ENCODE assay signal across 8 mouse cellular contexts in the genomic region with DNA sequence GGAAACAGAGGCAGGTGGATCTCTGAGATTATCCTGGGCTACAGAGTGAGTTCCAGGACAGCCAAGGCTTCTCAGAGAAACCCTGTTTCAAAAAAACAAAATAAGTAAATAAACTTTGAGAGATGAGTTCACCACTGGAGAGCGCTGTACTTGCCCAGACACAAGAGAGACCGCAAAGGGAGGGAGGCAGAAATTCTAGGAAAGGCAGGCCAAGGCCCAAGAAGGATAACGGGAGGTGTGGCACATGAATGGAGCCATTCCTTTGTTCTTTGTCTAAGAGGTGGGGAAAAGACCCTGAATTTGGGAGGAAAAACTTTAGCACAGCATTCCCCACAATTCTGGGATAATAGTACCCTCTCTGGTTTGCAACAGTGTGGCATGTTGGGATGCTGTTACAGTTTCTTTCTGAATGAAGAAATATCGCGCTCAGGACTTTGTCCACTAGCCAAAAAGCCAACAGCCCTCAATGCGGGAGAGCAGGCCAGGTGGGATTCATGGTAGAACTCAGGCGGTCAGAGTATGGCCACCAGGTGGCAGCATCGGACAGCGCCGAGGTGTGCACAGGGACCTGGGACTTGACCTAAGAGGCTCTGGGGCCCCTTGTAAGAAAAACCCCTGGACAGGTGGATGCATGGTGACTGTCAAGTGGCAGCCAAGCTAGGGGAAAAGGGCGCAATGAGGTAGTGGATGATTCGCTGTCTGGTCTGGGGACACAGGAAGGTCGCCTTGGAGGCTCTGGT. TPM values are rescaled to one million over a fixed set of nuclear protein-coding genes. Genes with fewer than 3 reads are reported as not detected.
DNase-seq lines count a peak whose midpoint lies in the region; TF ChIP-seq lines count a peak whose summit lies in the region.
"Had no signal": no experiment of that assay in that cellular context is flagged by ENCODE, and none has a peak within 500 bp of the region (broad histone marks: within the 10 kb centered on the region; RNA-seq: fewer than 3 reads in every experiment).

No protein-coding gene starts in this region.

- H3K27ac ChIP-seq in ES-E14 (ENCODE audit: insufficient read depth, low read depth, low read length, poor library complexity, severe bottlenecking) = no peak overlapping the region
- H3K27ac ChIP-seq: limb, embryonic 12.5 days had no signal

- in situ Hi-C loops in ES-E14 (cut with MboI; ENCODE audit: low sequenced_read_pairs in 2 of 2, unreplicated experiment in 2 of 2) = no loop called here

- no peaks in the 10 kb centered on the region for H3K9me3 ChIP-seq in ES-E14 (ENCODE audit: control insufficient read depth, insufficient read depth, low read depth, low read length)
- H3K9me3 ChIP-seq: limb, embryonic 12.5 days had no signal

- H3K4me3 ChIP-seq in ES-E14 (ENCODE audit: insufficient read depth in 1 of 2, low read depth in 1 of 2, low read length in 2 of 2, poor library complexity in 1 of 2, severe bottlenecking in 1 of 2) = no peak overlapping the region
- H3K4me3 ChIP-seq: limb, embryonic 12.5 days had no signal

- peak; percentile 70 to 71 for DNase-seq in B cell, adult 2 months
- peak; percentile 75 for DNase-seq in ES-E14 (ENCODE audit: low read depth, low spot score)
- peak; percentile 14 for DNase-seq in cerebellum, adult 11-12 months
- DNase-seq in gastrocnemius, adult 8-10 months (ENCODE audit: low spot score in 2 of 2) = peak; percentile 15 to 37
- peak; percentile 16 for DNase-seq in layer of hippocampus, adult 9-10 months (ENCODE audit: low spot score)
- peak; percentile 38 for DNase-seq in lung, postnatal 25 days (ENCODE audit: low spot score)
- DNase-seq in spleen, adult 12 weeks (ENCODE audit: low spot score) = peak; percentile 28

- no peaks in the 10 kb centered on the region for H3K4me1 ChIP-seq in ES-E14 (ENCODE audit: control insufficient read depth in 2 of 2, insufficient read depth in 2 of 2, low read length in 2 of 2, poor library complexity in 1 of 2)
- H3K4me1 ChIP-seq: limb, embryonic 12.5 days had no signal

- no peaks in the 10 kb centered on the region for H3K36me3 ChIP-seq in ES-E14 (ENCODE audit: control insufficient read depth, insufficient read depth, low read length, poor library complexity, severe bottlenecking)
- H3K36me3 ChIP-seq: limb, embryonic 12.5 days had no signal

- no peak overlapping the region for H3K9ac ChIP-seq in ES-E14 (ENCODE audit: insufficient read depth, low read depth, low read length, poor library complexity, severe bottlenecking)
- H3K9ac ChIP-seq: limb, embryonic 12.5 days had no signal

TF ChIP-seq in ES-E14, 5 proteins besides CTCF, POLR2A, EP300 and RAD21:
- no peak; the same call in 1 of the 2 replicates for TF ChIP-seq ZC3H11A (IDR thresholded peaks at IDR 0.05; ENCODE audit: borderline replicate concordance, low read depth, low read length)
- no peak for TF ChIP-seq CHD2 (IDR thresholded peaks at IDR 0.05; ENCODE audit: low read depth, low read length)
- no peak for TF ChIP-seq HCFC1 (IDR thresholded peaks at IDR 0.05; ENCODE audit: borderline replicate concordance, insufficient read depth, low read length)
- TF ChIP-seq ZNF384 (IDR thresholded peaks at IDR 0.05; ENCODE audit: low read depth, low read length) = no peak
TF ChIP-seq in ES-E14: peak in this region for 0.

RNA-seq across cellular contexts. Expression of gene Tmem92, which starts 49.9 kb away (rescaled TPM):
- 19.8 and 27.1 TPM in 2 replicates for total RNA-seq in ES-E14 (2012; rRNA removed)
- total RNA-seq in gastrocnemius, adult 8-10 months (2022) = not detected

Comparison
In these comparisons a context has a peak if more than half of its experiments do, and no peak if none do; other contexts are left out.
1. DNase-seq: peak in every context shown above with its lines; median percentile 75 in ES-E14; 70 in B cell, adult 2 months; 38 in lung, postnatal 25 days; 28 in spleen, adult 12 weeks; 26 in gastrocnemius, adult 8-10 months; 16 in layer of hippocampus, adult 9-10 months; 14 in cerebellum, adult 11-12 months.
2. RNA of gene Tmem92, which starts 49.9 kb away (total RNA-seq): 19.8 to 27.1 TPM in ES-E14; not detected in gastrocnemius, adult 8-10 months; every median in the first group is over 10 times any median in the second.